Mouse (Mus musculus) intestine, embryonic 15.5 days (tissue): ENCODE data around the gene Kmt2b. TPM values are rescaled to one million over a fixed set of nuclear protein-coding genes. Genes with fewer than 3 reads are reported as not detected.

Experiments
- ATAC-seq: fragments of 200-750 bp; cut with Nextera tagmentation; 2 replicates; pipeline ENCODE4 v1.8.0; 2017; ENCODE audit warnings: moderate TSS enrichment, moderate library complexity
- H3K27ac ChIP-seq: fragments of 300-500 bp; sonication (generic); 2 replicates; pipeline ENCODE4 v1.5.1; 2015; ENCODE audit warnings: mild to moderate bottlenecking, inconsistent platforms
- H3K27me3 ChIP-seq: fragments of 300-500 bp; sonication (generic); replicated peaks from 2 replicates; pipeline ENCODE4 v1.6.1; 2015; ENCODE audit warnings: inconsistent platforms
- H3K36me3 ChIP-seq: fragments of 300-500 bp; sonication (generic); 2 replicates; pipeline ENCODE4 v1.6.1; 2015; ENCODE audit warnings: inconsistent platforms
- H3K4me1 ChIP-seq: fragments of 300-500 bp; sonication (generic); replicated peaks from 2 replicates; pipeline ENCODE4 v1.6.1; 2015; ENCODE audit warnings: inconsistent platforms
- H3K4me2 ChIP-seq: fragments of 300-500 bp; sonication (generic); replicated peaks from 2 replicates; pipeline ENCODE4 v1.6.1; 2015; ENCODE audit warnings: mild to moderate bottlenecking, inconsistent platforms
- H3K4me3 ChIP-seq: fragments of 300-500 bp; sonication (generic); replicated peaks from 2 replicates; pipeline ENCODE4 v1.5.1; 2015; ENCODE audit warnings: inconsistent platforms
- H3K9ac ChIP-seq: fragments of 300-500 bp; sonication (generic); 2 replicates; pipeline ENCODE4 v1.6.1; 2015; ENCODE audit warnings: inconsistent platforms
- H3K9me3 ChIP-seq: fragments of 300-500 bp; sonication (generic); 2 replicates; pipeline ENCODE4 v1.6.1; 2016; ENCODE audit warnings: inconsistent platforms
- WGBS: fragments of 180-500 bp; shearing (Covaris S2); methylation state at CpG from one replicate; pipeline ENCODE4 v1.1.7; 2015; 5-methylcytosine and 5-hydroxymethylcytosine counted together
- polyA plus RNA-seq: library from polyadenylated mRNA; unstranded; fragments of >200 nt; fragmentation: Nextera tagmentation; extraction: Ambion mirVana; gene quantifications from 2 replicates; pipeline ENCODE4 v1.2.1, GENCODE M21; 2015

Gene Kmt2b
- polyA plus RNA-seq, 1 experiment from 2014 or later: 6.5 TPM

- no peak for ATAC-seq
Measured at GRCm38 (mm10) chr7:30520856-30521255, 67.7 kb downstream of the Kmt2b start.

GRCm38 (mm10) chr7:30520396-30520795, 68.1 kb downstream of the Kmt2b start:
- no peak overlapping the region for H3K27ac ChIP-seq
- H3K9me3 ChIP-seq: no peaks in the 10 kb centered on the region
- ATAC-seq: no peak
- H3K4me1 ChIP-seq: no peaks in the 10 kb centered on the region
- no peak overlapping the region for H3K4me3 ChIP-seq
- H3K27me3 ChIP-seq: no peaks in the 10 kb centered on the region
- H3K9ac ChIP-seq: no peak overlapping the region
- H3K36me3 ChIP-seq: 0 out of 2 replicates have a peak, but pooled peaks cover 3% of the 10 kb centered on the region
- 77% methylated on average over 4 of the region's 4 CpGs for WGBS
- no peak overlapping the region for H3K4me2 ChIP-seq

More at GRCm38 (mm10) chr7:30520856-30521255, 67.7 kb downstream of the Kmt2b start:
- Histone ChIP-seq H3K27me3 (no peaks in the 10 kb centered on the region), H3K9ac (no peak overlapping the region), H3K4me1 (peaks cover 2% of the 10 kb centered on the region), H3K4me3 (no peak overlapping the region), H3K27ac (no peak overlapping the region), H3K9me3 (no peaks in the 10 kb centered on the region), H3K4me2 (no peak overlapping the region), H3K36me3 (0 out of 2 replicates have a peak, but pooled peaks cover 3% of the 10 kb centered on the region)
- WGBS: 78% methylated on average over 5 of the region's 5 CpGs

Other genes starting within 250 kb of the Kmt2b start
- gene Lrfn3, start 226.0 kb downstream of the Kmt2b start, polyA plus RNA-seq: 2.9 and 3.9 TPM in 2 replicates
- gene Tyrobp, start 175.0 kb downstream of the Kmt2b start, polyA plus RNA-seq: 49.8 and 63.7 TPM in 2 replicates
- 2.2 and 2.5 TPM in 2 replicates for gene Hcst, start 168.9 kb downstream of the Kmt2b start, polyA plus RNA-seq
- 2.1 and 2.4 TPM in 2 replicates for gene Nfkbid, start 167.0 kb downstream of the Kmt2b start, polyA plus RNA-seq
- gene Aplp1, start 143.2 kb downstream of the Kmt2b start, polyA plus RNA-seq: 39.0 and 40.8 TPM in 2 replicates
- gene Kirrel2, start 131.0 kb downstream of the Kmt2b start, polyA plus RNA-seq: 2.0 and 3.0 TPM in 2 replicates
- gene Nphs1, start 130.4 kb downstream of the Kmt2b start, polyA plus RNA-seq: 1.3 and 3.3 TPM in 2 replicates
- gene Prodh2, start 95.1 kb downstream of the Kmt2b start, polyA plus RNA-seq: 5.0 and 5.2 TPM in 2 replicates
- 7.4 and 7.8 TPM in 2 replicates for gene Arhgap33, start 53.7 kb downstream of the Kmt2b start, polyA plus RNA-seq
- gene Hspb6, start 36.5 kb downstream of the Kmt2b start, polyA plus RNA-seq: 37.8 and 41.5 TPM in 2 replicates
- 8.7 and 10.0 TPM in 2 replicates for gene Proser3, start 36.4 kb downstream of the Kmt2b start, polyA plus RNA-seq
- gene Lin37, start 28.9 kb downstream of the Kmt2b start, polyA plus RNA-seq: 46.3 and 48.4 TPM in 2 replicates
- 73.4 and 76.6 TPM in 2 replicates for gene U2af1l4, start 25.4 kb downstream of the Kmt2b start, polyA plus RNA-seq
- gene Gm49396, start 25.4 kb downstream of the Kmt2b start, polyA plus RNA-seq: 9.0 and 10.3 TPM in 2 replicates
- gene Psenen, start 25.1 kb downstream of the Kmt2b start, polyA plus RNA-seq: 148 and 151 TPM in 2 replicates
- 2.2 and 2.9 TPM in 2 replicates for gene Igflr1, start 23.3 kb downstream of the Kmt2b start, polyA plus RNA-seq
- 0.87 and 1.6 TPM in 2 replicates for gene Zbtb32, start 10.2 kb upstream of the Kmt2b start, polyA plus RNA-seq
- gene Upk1a, start 24.1 kb upstream of the Kmt2b start, polyA plus RNA-seq: 8.5 and 10.0 TPM in 2 replicates
- 1,191 and 1,300 TPM in 2 replicates for gene Cox6b1, start 37.4 kb upstream of the Kmt2b start, polyA plus RNA-seq
- gene Etv2, start 47.1 kb upstream of the Kmt2b start, polyA plus RNA-seq: not detected in 2 replicates
- 102 and 107 TPM in 2 replicates for gene Rbm42, start 61.6 kb upstream of the Kmt2b start, polyA plus RNA-seq
- 38.7 and 40.5 TPM in 2 replicates for gene Haus5, start 76.3 kb upstream of the Kmt2b start, polyA plus RNA-seq
- not detected in 2 replicates for gene Pmis2, start 82.9 kb upstream of the Kmt2b start, polyA plus RNA-seq
- 3.2 and 4.7 TPM in 2 replicates for gene 2200002J24Rik, start 110.2 kb upstream of the Kmt2b start, polyA plus RNA-seq
- gene Atp4a, start 123.5 kb upstream of the Kmt2b start, polyA plus RNA-seq: 1.3 and 2.0 TPM in 2 replicates
- 220 and 257 TPM in 2 replicates for gene Tmem147, start 140.8 kb upstream of the Kmt2b start, polyA plus RNA-seq
- 0.10 and 0.33 TPM in 2 replicates for gene Gapdhs, start 155.0 kb upstream of the Kmt2b start, polyA plus RNA-seq
- 1.4 TPM in 2 replicates for gene Sbsn, start 162.7 kb upstream of the Kmt2b start, polyA plus RNA-seq
- 4.6 and 5.3 TPM in 2 replicates for gene Dmkn, start 175.0 kb upstream of the Kmt2b start, polyA plus RNA-seq
- 1.9 and 2.8 TPM in 2 replicates for gene Krtdap, start 199.2 kb upstream of the Kmt2b start, polyA plus RNA-seq
- 10.9 and 15.5 TPM in 2 replicates for gene Ffar2, start 235.0 kb upstream of the Kmt2b start, polyA plus RNA-seq